Mouse (Mus musculus) neural tube, embryonic 15.5 days (tissue): Measurements from ENCODE around the gene Cyp3a11. TPM values are rescaled to one million over a fixed set of nuclear protein-coding genes. Genes with fewer than 3 reads are reported as not detected.

Experiments
- polyA plus RNA-seq: library from polyadenylated mRNA; unstranded; fragments of >200 nt; fragmentation: Nextera tagmentation; extraction: Ambion mirVana; gene quantifications from 2 replicates; pipeline ENCODE4 v1.2.1, GENCODE M21; 2015

Gene Cyp3a11
- polyA plus RNA-seq, 1 experiment from 2014 or later: not detected

Other genes with a start within 250 kb of the Cyp3a11 start
- gene Cyp3a41a, start 159.8 kb downstream of the Cyp3a11 start, polyA plus RNA-seq: not detected in 2 replicates
- gene Cyp3a44, start 74.1 kb downstream of the Cyp3a11 start, polyA plus RNA-seq: not detected in 2 replicates
- not detected in 2 replicates for gene Cyp3a25, start 129.7 kb upstream of the Cyp3a11 start, polyA plus RNA-seq
- gene Cyp3a59, start 199.3 kb upstream of the Cyp3a11 start, polyA plus RNA-seq: not detected in 2 replicates